Mouse (Mus musculus) C2C12 (cell line): ENCODE results near the gene Glrx3.

Source experiments
- CTCF ChIP-seq: IDR thresholded peaks from one replicate; pipeline ENCODE4 v1.5.1; 2011; ENCODE audit not compliant: control insufficient read depth, insufficient read depth, insufficient read length
- MYOD1 ChIP-seq: IDR thresholded peaks from one replicate; pipeline ENCODE4 v1.6.1; 2011; ENCODE audit warnings: low read depth; ENCODE audit not compliant: control insufficient read depth, insufficient read length

- TF ChIP-seq MYOD1 (no peak), CTCF (no peak)
These were observed 26.8 kb upstream of the Glrx3 start, which contains the start of gene 9430038I01Rik for GRCm38 (mm10) chr7:137410337-137411197.
